Mouse (Mus musculus): ENCODE measurements around the gene Cdt1.

GRCm38 (mm10) chr8:122526526-122527170 lies 41.2 kb upstream of the Cdt1 start:
- TF ChIP-seq CTCF (IDR thresholded peaks at IDR 0.05; ENCODE audit: borderline replicate concordance, insufficient read depth, low read depth, low read length) (no peak), POLR2A (IDR thresholded peaks at IDR 0.05; ENCODE audit: borderline replicate concordance, insufficient read depth, low read length) (no peak)
